Mouse (Mus musculus) myocyte (in vitro differentiated cells): ENCODE measurements at regions not wholly inside any gene's neighbourhood (a gene's known extent, or its start where the extent isn't known, plus 50 kb on each side); places are given as distances from the start of the nearest gene placed in this dataset.

Experiments used
- E2F4 ChIP-seq: IDR thresholded peaks from one replicate; pipeline ENCODE4 v1.6.1; 2011; ENCODE audit warnings: mild to moderate bottlenecking, control low read depth, moderate library complexity; ENCODE audit not compliant: insufficient read depth
- POLR2A ChIP-seq: IDR thresholded peaks from one replicate; pipeline ENCODE4 v1.6.1; 2011; ENCODE audit warnings: low read depth, mild to moderate bottlenecking, control low read depth, moderate library complexity; ENCODE audit not compliant: insufficient read length
- REST ChIP-seq: IDR thresholded peaks from one replicate; pipeline ENCODE4 v1.6.1; 2011; ENCODE audit warnings: mild to moderate bottlenecking, control low read depth, moderate library complexity; ENCODE audit not compliant: insufficient read depth, insufficient read length

DNA sequence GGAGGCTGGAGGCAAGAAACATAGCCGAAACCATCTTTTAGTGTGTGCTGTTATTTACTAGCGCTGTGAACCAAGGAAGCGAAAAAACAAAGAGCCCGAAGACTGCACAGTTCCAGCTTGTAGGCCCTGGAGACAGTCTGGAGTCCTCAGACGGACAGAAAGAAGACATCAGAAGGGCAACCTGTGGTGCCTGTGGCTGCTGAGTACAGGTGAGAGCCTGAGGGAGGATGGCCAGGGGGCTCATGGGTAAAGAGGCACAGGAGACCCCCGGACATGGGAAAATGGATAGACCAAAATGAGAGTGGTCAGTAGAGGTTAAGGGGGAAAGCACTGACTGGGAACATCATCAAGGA lies 313.4 kb upstream of the Ubash3b start:
- TF ChIP-seq POLR2A (no peak), REST (no peak), E2F4 (no peak)
